Mouse (Mus musculus): ENCODE measurements around the gene Tmem252.

The Tmem252 gene

GRCm38 (mm10) chr19:24724362-24724761, 50.6 kb downstream of the Tmem252 start:
- DNase-seq (ENCODE audit: low spot score), result no peak

GRCm38 (mm10) chr19:24730661-24731060, 56.9 kb downstream of the Tmem252 start:
- no peak for DNase-seq (ENCODE audit: low spot score)

All from layer of hippocampus, adult 9-10 months (tissue).